Mouse (Mus musculus) midbrain, embryonic 16.5 days (tissue): ENCODE data around the gene Mmp27. TPM values are rescaled to one million over a fixed set of nuclear protein-coding genes. Genes with fewer than 3 reads are reported as not detected.

ENCODE experiments used
- polyA plus RNA-seq: library from polyadenylated mRNA; unstranded; fragments of >200 nt; fragmentation: Nextera tagmentation; extraction: Ambion mirVana; gene quantifications from 2 replicates; pipeline ENCODE4 v1.2.1, GENCODE M21; 2015

Mmp27 gene
- polyA plus RNA-seq, 1 experiment from 2014 or later: not detected

Other genes starting within 250 kb of the Mmp27 start
- not detected in 2 replicates for gene Mmp12, start 227.0 kb upstream of the Mmp27 start, polyA plus RNA-seq
- gene Mmp1b, start 183.3 kb upstream of the Mmp27 start, polyA plus RNA-seq: not detected in 2 replicates
- gene Mmp3, start 125.6 kb upstream of the Mmp27 start, polyA plus RNA-seq: not detected in 2 replicates
- gene Mmp10, start 69.0 kb upstream of the Mmp27 start, polyA plus RNA-seq: not detected in 2 replicates
- gene Mmp8, start 12.9 kb upstream of the Mmp27 start, polyA plus RNA-seq: 0.14 and 0.38 TPM in 2 replicates
- gene Mmp20, start 56.8 kb downstream of the Mmp27 start, polyA plus RNA-seq: not detected in 2 replicates
- gene Mmp7, start 120.7 kb downstream of the Mmp27 start, polyA plus RNA-seq: not detected in 2 replicates
- gene Tmem123, start 192.6 kb downstream of the Mmp27 start, polyA plus RNA-seq: 14.5 and 15.3 TPM in 2 replicates